Mouse (Mus musculus) cerebellum, adult 11-12 months (tissue): Measurements from ENCODE around the gene Usmg5.
A peak's percentile ranks its signal among the peaks of the same experiment; 100 is the strongest.

Experiments
- DNase-seq: peaks from one replicate; pipeline ENCODE4 v3.0.0; 2022

The Usmg5 gene

DNA sequence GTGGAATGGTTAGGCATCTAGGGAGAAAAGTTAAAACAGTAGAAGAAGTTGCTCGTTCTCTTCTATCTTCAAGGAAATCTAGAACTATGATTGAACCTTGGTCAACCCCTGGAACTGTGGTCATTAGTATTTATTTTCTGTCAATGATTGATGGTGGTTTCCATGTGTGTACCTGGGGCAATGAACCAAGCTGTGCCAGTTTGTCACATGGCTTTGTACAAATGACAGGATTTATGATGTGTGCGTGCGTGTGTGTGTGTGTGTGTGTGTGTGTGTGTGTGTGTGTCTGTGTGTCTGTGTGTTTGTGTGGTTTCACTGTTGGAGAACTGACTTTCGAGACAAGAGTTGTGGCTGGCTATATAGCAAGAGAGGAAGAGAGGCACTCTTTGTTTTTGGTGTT lies 37.0 kb downstream of the Usmg5 start:
- no peak for DNase-seq

DNA sequence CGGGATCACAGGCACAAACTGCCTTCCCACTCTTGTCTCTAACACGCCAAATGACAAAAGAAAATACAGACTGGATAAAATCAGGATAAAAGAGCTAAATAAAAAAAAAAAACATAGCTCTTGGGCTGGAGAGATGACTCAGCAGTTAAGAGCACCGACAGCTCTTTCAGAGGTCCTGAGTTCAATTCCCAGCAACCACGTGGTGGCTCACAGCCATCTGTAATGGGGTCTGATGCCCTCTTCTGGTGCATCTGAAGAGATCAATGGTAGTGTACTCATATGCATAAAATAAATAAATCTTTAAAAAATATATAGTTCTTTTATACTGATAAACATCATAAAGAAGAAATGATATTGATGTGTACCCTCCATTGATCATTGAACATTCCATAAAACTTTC lies 37.5 kb downstream of the Usmg5 start:
- DNase-seq, result no peak

DNA sequence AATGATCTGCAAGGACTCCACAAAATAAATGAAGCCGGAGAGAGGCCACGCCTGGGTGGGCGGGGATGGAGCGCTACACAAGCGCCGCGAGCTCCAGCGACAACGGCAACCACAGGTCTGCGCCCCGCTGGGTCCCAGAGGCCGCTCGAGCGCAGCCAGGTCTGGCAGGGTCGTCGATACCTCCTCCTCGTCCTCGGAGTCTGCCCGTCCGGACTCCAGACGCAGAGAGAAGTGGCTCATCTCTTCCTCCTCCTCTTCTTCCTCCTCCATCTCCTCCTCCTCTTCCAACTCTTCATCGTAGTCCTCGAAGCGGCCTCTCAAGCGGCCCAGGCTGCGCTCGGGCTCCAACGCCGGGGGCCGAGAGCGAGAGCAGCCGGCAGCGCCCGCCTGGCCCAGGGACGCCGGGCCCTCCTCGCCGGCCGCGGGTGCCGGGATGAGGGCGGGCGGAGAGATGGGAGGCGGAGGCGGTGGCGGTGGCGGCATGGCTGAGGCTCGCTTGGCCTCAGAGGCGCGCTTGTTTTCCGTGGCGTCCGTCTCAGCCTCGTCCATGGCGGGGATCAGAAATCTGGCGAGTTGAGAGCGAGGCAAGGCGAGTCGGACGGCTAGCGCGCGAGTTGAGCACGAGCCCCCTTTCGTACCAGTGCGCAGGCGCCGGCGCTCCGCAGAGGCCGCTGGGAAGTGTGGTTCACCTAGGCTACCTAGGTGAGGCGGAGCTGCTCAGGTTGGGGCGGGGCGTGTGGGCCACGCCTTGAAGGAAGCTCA lies 40.0 kb downstream of the Usmg5 start, which contains the start of gene Pcgf6:
TSS of gene Pcgf6 (minus strand) at position 636 of the 762 bp plus-strand sequence.
- peak; percentile 88 for DNase-seq

DNA sequence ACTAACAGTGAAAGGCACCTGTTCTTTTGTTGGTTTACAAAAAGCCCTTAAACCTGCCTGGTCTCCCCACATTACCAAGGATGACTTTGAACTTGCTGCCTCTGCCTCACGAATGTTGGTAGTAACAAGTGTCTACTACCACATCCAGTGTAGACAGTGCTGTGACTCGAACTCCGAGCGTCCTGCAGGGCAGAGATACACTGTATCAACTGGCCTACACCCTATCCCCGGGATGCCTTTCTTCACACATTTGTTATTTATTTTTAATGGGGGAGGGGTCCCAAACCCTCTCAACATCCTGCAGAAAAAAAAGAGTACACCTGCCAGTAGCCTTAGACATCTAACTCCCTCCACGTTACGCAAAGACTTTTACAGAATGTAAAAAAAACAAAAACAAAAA lies 40.6 kb downstream of the Usmg5 start:
- DNase-seq, result no peak

DNA sequence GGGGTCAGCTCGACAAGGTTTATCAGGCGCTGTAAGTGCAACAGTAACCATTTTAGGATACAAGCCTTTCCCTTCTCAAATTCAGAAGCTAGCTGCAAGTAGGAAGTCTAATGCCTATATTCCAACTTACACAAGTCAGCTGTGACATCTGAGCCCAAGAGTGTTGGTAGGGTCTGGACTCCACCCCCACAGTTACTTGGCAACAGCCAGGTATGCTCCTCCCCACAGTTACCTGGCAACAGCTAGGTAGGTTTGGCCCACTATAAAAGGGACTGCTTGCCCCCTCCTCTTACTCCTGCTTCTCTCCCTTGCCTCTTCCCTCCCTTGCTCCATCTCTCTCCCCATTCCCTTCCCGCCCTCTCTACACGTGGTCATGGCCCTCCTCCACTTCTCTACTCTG lies 41.4 kb downstream of the Usmg5 start:
- no peak for DNase-seq

DNA sequence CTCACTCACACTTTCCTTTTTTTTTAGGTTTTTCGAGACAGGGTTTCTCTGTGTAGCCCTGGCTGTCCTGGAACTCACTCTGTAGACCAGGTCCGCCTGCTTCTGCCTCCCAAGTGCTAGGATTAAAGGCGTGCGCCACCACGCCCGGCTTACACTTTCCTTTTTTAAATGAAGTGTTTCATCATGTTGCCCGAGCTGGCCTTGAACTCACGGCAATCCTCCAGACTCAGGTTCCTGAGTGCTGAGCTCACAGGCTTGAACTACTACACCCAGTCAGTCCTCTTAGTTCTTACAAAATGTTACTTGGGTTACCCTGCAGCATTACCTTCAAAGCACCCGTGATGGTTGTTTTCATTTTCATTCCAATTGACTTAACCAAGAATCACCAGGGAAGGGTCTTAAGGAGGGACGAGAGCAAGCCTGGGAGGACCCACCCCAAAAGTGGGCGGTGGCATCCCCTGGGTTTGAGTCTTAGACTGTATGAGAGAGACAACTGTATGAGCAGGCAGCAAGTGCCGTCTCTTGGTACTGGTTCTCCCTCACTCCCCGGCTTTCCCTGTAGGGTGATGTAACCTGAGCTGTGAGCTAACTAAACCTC lies 43.1 kb downstream of the Usmg5 start:
- no peak for DNase-seq

DNA sequence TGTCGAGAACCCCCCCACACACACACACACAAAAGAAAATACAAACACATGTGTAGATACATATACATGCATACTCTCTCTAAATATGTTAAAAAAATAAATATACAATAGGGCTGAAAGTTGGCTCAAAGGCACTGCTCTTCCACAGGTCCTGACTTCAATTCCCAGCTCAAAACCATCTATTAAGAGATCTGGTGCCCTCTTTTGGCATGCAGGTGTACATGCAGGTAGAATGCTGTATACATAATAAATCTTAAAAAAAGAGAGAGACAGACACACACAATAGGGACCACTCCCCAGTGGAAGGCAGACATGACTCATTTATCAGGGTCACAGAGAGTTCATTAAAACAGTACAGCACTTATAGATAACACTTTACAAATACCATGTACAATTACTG lies 44.1 kb downstream of the Usmg5 start:
- DNase-seq, result no peak

DNA sequence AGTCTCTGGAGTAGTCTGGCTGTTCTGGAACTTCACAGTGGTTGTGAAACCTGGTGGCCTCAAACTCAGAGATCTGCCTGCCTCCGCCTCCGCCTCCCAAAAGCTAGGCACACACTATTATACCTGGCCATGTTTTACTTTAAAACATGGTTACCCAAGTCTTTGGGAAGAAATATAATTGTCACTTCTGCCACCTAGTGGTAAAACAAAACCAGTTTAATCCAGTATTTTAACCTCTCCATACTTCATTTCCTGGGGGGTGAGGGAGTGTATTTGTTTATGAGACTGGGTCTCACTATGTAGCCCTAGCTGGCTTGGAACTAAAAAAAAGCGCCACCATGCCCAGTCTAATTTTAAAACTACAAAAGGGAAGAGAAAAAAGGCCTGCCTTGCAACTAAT lies 46.8 kb downstream of the Usmg5 start:
- DNase-seq, result no peak

DNA sequence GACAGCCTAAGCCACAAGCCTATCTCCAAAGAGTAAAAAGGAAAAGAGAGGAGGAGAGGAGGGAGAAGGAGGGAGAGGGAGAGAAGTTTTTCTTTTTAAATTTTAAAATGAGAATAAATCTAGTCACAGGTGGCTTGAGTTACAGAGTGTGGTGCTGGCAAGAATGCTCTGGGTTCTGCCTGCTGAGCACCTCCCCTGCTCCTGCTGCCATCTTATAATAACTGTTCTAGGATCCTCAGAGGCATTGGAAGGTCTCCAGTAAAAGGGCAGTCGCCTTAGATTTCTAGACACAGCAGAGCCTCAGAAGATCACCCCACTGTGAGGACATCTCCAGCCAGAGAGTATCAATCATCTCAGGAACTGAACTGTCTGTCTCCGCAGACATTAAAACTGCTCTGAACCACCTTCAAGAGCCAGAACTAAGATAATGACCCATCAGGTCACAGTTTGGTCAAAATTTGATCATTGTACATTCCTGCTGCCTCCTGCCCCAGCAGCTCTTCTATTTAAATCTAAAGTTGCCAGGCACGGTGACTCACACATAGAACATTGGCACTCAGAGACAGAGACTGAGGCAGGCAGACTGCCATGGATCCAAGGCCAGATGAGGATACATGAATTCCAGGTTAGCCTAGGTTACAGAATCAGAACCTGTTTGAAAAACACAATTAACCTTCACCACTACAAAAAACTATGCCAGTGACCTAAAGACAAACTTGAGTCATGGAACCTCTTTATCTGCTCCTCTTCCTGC lies 49.5 kb downstream of the Usmg5 start:
- DNase-seq, result no peak

DNA sequence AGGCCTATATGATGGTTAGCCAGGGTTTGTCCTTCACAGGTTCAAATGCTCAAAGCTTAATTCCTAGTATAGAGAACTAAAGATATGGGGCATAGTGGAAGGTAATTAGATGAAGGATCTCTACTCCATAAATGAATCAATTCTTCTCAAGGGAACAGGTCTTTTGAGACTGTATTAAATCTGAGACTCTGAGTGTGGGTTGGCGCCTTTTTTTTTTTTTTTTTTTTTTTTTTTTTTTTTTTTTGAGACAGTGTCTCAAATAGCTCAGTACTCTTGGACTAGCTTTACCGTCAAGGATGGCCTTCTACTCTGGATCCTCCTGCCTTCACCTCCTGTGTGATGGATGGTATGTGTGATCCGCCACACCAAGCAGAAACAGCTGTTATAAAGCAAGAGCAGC lies 53.9 kb downstream of the Usmg5 start:
- no peak for DNase-seq

DNA sequence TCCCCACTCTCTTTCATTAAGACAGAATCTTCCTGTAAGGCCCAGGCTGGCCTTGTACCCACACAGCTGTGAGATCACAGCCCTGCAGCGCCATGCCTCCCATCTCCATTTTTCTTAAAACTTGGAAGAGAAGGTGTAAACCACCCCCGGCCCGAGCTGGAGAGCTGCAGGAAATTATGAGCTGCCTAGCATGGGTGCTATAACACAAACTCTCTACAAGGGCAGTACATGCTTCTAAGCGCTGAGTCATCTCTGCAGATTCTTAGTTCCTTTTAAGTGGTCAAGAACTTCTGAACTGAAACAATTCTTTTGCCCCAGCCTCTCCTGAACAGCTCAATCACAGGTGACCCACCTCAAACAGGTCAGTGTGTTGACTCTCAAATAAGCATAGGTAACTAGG lies 55.5 kb downstream of the Usmg5 start:
- DNase-seq, result no peak
